Mouse (Mus musculus) layer of hippocampus, postnatal 25 days (tissue): ENCODE measurements around the gene Pnpla8. TPM values are rescaled to one million over a fixed set of nuclear protein-coding genes. Genes with fewer than 3 reads are reported as not detected.

Experiments
- DNase-seq, 2 experiments: peaks; one replicate each; pipeline ENCODE4 v3.0.0; 2022; ENCODE audit warnings: mixed read lengths in 2 of 2, low spot score in 1 of 2; ENCODE audit errors: extremely low spot score in 1 of 2
- microRNA-seq, 2 experiments: library from miRNA; unstranded; fragments of <30 nt; microRNA quantifications; one replicate each; pipeline ENCODE4 v1.2.0; 2021
- total RNA-seq, 2 experiments: library from RNA; stranded (reverse); gene quantifications; 2 replicates each; pipeline ENCODE4 v1.2.3; 2021

The Pnpla8 gene
- total RNA-seq, 2 experiments from 2014 or later = 108 to 125 TPM

GRCm38 (mm10) chr12:44338195-44338622 lies 117.0 kb downstream of the Pnpla8 start:
- DNase-seq = no peak

GRCm38 (mm10) chr12:44344075-44344474 lies 122.9 kb downstream of the Pnpla8 start:
- DNase-seq = no peak

DNA sequence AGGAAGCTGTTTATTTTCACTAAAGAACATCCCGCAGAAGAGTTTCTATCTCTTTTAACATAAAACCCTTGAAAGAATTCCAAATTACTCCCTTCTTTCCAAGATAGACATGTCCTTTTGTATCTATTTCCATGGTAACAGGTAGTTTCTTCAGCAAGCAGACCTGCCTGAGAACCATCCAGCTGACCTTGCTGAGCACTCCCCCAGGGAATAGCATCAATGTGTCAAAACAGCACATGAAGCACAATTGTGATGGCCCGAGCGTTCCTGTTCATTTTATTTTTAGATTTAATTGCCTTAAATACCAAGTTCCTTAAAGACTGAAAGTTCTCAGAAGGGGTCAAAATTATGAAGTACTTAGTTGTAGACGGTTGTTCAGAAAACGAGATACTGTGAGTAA lies 124.1 kb downstream of the Pnpla8 start:
- DNase-seq = no peak

DNA sequence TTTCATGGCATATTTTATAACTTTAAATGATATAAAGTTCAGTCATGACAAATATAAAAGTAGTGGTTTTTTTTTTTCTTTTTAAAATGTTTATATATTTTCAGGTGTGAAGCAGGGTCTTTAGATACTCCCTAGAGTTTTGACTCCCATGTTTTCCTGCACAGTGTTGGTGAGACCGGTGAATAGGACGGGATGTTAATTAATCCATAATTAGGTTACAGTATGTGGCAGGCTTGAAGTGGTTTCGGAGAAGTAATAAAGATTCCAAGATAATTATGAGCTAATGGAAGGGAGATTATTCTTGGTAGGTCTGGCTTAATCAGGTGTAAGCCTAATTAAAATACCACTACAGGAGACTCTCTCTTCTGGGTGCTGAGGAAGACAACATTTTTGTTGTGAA lies 125.0 kb downstream of the Pnpla8 start:
- no peak for DNase-seq

- DNase-seq = no peak
Measured at GRCm38 (mm10) chr12:44355116-44355515, 133.9 kb downstream of the Pnpla8 start.

DNA sequence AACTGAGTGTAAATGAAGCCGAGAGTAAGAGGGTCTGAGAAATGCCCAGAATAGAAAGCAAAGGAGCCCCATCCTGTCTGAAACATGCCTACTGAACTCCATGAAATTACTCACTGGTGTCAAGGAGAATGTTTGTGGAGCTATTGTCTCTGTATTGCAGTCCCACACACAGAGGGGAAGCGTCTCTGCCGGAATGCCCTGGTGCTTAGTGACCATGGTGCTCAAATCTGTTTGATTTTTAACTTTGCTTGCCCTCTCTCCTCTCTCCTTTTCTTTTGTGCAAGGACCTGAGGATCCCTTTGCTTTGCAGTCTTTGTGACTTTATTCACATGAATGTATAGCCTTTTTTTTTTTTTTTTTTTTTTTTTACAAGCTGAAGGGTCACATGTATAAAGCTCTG lies 136.3 kb downstream of the Pnpla8 start:
- no peak for DNase-seq

- DNase-seq = no peak
Measured at GRCm38 (mm10) chr12:44357881-44358280, 136.7 kb downstream of the Pnpla8 start.

DNA sequence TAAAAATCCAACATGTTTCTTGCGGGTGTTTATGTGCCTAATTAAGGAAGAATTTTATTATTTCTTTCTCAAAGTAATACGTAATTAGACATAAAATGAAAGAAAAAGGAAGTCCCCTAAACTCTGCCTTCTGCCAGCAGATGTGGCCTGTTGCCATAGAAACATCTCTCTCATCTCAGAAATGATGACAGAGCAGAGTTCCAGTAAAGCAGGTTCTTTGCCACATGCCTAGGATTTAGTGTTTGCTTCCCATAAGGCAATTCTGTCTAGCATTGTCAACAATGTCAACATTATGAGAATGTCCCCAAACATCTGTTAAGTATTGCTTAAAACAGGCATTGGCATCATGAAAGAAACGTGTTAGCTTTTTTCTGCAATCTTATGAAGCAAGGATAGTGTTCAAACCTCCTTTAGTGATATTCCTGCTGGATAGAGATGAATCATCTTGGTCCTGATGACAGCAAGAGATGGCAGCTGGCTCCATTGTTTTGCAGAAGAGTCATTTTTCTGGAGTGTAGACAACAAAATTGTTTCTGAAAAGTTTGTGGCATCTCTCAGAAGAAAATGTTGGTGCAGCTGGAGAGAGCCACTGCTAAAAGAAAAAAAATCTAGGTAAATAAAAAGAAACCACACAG lies 150.0 kb downstream of the Pnpla8 start:
- no peak for DNase-seq

Small RNA genes within 50 kb of the gene (microRNA-seq; reads per million reads assigned to microRNA genes)
- 0.18 to 0.20 reads per million in 2 experiments for gene Mir5627

Other genes with a start within 250 kb of the Pnpla8 start
- 10 to 100 TPM; 36.5 to 38.8 TPM for gene Dnajb9, start 11.0 kb upstream of the Pnpla8 start, total RNA-seq
- gene Nrcam, start 107.5 kb downstream of the Pnpla8 start, total RNA-seq = 100 to 1,000 TPM; 499 to 527 TPM